Mouse (Mus musculus): ENCODE data around the gene Eri3.

DNA sequence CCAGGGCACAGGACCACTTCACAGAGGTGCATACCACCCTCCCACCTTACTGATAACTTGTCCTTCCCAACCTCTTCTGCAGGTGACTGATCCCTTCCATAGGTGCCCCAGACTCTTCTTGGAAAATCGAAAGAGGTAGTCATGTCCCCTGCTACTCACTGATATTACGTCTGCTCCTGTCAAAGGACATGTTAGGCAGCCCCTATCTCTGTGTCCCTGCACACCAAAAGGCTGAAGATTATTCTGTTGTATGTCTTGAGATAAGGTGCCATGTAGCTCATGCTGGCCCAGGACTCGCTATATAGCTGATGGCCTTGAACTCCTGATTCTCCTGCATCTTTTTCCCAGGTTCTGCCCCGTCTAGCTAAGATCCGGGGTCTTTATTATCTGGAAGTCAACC lies 24.2 kb upstream of the Eri3 start:
- TF ChIP-seq CTCF (IDR thresholded peaks at IDR 0.05) (no peak), POLR2A (IDR thresholded peaks at IDR 0.05; ENCODE audit: insufficient read depth, low read depth, low read length) (no peak), EP300 (IDR thresholded peaks at IDR 0.05; ENCODE audit: insufficient read depth, low read depth, low read length) (no peak)

Data from heart, adult 2 months (tissue).